Mouse (Mus musculus) C2C12 (cell line): ENCODE measurements around the gene Det1.

Experiments
- CEBPB ChIP-seq: IDR thresholded peaks from one replicate; pipeline ENCODE4 v1.6.1; 2011; ENCODE audit warnings: low read depth, mild to moderate bottlenecking, control low read depth, moderate library complexity
- CTCF ChIP-seq: IDR thresholded peaks from one replicate; pipeline ENCODE4 v1.5.1; 2011; ENCODE audit not compliant: control insufficient read depth, insufficient read depth, insufficient read length
- MYOD1 ChIP-seq: IDR thresholded peaks from one replicate; pipeline ENCODE4 v1.6.1; 2011; ENCODE audit warnings: low read depth; ENCODE audit not compliant: control insufficient read depth, insufficient read length

DNA sequence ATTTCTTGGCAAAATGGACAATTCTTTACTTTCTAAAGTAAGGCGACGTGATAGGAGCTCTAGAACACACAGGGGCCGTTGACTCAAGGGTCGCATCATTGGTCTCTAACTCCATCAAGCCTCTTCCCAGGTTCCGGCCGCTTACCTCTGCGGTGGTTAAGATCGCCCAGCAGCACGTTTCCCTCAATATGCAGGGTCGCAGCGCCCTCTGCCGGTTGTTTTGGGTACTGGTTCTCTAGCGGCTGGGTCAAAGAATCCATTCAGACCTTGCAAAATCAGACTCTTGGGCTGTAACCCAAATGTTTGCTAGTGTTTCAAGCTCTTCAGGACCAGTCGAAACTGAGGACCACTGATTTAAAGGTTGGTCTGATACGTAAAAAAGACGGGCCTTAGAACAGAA is 43.6 kb upstream of the Det1 start:
- peak; percentile 75 for TF ChIP-seq CTCF
- TF ChIP-seq CEBPB: no peak
- TF ChIP-seq MYOD1: no peak
